Mouse (Mus musculus): ENCODE measurements around the gene Smim26. TPM values are rescaled to one million over a fixed set of nuclear protein-coding genes. Genes with fewer than 3 reads are reported as not detected.

Gene Smim26
- polyA plus RNA-seq, 1 experiment from 2014 or later: 43.3 TPM

DNA sequence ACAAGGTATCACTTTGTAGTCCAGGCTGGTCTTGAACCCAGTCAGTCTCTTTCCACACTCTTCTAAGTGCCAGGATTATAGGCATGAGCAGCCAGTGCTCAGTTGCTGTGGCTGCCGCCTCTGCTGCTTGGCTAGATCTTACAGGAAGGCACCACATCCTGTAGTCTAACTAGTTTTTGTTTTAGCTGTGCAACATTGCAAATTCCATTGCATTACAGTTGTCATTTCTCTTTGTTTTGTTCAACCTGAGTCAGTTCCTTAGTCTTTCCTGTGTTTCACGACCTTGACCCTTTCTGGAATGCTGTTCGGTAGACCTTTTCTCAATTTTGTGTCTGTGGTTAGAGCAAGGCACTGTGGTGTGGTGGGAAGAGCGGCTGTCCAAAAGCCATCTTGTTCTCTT lies 43.4 kb downstream of the Smim26 start:
- no peak for ATAC-seq (ENCODE audit: insufficient number of reproducible peaks, insufficient read depth, low FRiP score, low TSS enrichment, low read depth)
- Histone ChIP-seq H3K27ac (no peak overlapping the region), H3K4me2 (no peak overlapping the region), H3K27me3 (no peaks in the 10 kb centered on the region), H3K9ac (replicated peaks) (no peak overlapping the region), H3K4me1 (replicated peaks) (no peaks in the 10 kb centered on the region), H3K4me3 (replicated peaks) (no peak overlapping the region), H3K9me3 (peaks cover 6% of the 10 kb centered on the region; the same call in 1 of the 2 replicates), H3K36me3 (peaks cover 4% of the 10 kb centered on the region; the same call in 1 of the 2 replicates)
- WGBS: 85% methylated on average over 4 of the region's 4 CpGs

DNA sequence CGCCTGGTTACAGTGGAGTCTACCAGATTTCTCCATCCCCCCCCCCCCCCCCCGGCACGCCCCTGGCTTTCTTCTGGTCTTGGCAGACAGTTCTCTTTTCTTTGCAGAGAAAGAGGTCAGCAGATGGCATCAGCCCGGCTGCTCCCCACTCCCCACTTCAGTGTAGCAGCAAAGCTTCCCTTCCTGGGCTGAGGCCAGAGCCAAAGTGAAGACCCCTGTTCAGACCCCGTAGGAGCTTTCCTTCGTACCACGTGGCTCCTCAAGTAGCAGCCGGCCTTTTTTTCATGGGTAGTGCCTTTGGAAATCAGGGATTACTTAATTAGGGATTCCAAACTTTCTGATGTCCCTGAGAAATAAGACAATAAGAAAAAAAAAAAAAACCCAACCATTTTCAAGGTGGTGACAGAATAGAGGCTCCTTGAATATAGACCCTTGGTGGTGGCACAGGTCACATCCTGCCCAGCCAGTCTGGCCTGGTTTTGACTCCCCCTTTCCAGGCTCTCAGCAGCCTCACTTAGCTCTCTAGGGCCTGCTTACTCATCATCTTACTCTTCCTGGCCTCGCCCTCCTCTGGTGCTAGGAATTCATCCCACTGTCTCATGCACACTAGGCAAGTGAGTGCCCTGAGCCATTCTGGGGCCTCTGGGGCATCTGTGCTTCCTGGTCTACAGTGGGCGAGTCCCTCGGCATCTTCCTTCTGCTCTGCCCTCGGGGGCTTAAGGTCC lies 44.0 kb downstream of the Smim26 start:
- WGBS: 88% methylated on average over 12 of the region's 12 CpGs
- H3K27me3 ChIP-seq: no peaks in the 10 kb centered on the region
- H3K27ac ChIP-seq: no peak overlapping the region
- no peaks in the 10 kb centered on the region for H3K36me3 ChIP-seq
- no peak overlapping the region for H3K4me2 ChIP-seq
- H3K9me3 ChIP-seq: no peaks in the 10 kb centered on the region
- ATAC-seq (ENCODE audit: insufficient number of reproducible peaks, insufficient read depth, low FRiP score, low TSS enrichment, low read depth): no peak
- no peak overlapping the region for H3K4me3 ChIP-seq (replicated peaks)
- H3K9ac ChIP-seq (replicated peaks): no peak overlapping the region
- H3K4me1 ChIP-seq (replicated peaks): no peaks in the 10 kb centered on the region

DNA sequence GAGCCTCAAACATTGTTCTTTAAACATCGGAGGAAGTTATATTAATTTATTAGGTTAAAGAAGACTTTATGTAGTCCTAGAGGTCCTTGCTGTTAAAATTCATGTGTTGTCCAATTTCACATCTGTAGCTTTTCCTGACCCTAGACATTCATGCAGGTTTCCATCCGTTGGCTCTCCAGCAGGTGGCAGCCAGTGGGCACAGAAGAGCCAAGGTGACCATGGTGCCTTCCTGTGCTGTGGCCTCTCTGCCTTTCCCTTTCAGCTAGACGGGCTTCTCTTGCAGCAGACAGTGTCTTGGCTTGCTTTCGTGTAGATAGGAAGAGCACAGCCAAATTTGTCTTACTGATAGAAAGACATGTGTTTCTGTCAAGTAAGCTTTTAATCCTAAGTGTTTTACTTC lies 44.9 kb downstream of the Smim26 start:
- H3K36me3 ChIP-seq: no peaks in the 10 kb centered on the region
- H3K9me3 ChIP-seq: no peaks in the 10 kb centered on the region
- no peak for ATAC-seq (ENCODE audit: insufficient number of reproducible peaks, insufficient read depth, low FRiP score, low TSS enrichment, low read depth)
- H3K4me3 ChIP-seq (replicated peaks): no peak overlapping the region
- H3K27ac ChIP-seq: no peak overlapping the region
- H3K27me3 ChIP-seq: no peaks in the 10 kb centered on the region
- H3K4me1 ChIP-seq (replicated peaks): peaks cover 7% of the 10 kb centered on the region; the same call in 1 of the 2 replicates
- no peak overlapping the region for H3K9ac ChIP-seq (replicated peaks)
- no peak overlapping the region for H3K4me2 ChIP-seq
- WGBS: 70% methylated on average over 4 of the region's 4 CpGs

DNA sequence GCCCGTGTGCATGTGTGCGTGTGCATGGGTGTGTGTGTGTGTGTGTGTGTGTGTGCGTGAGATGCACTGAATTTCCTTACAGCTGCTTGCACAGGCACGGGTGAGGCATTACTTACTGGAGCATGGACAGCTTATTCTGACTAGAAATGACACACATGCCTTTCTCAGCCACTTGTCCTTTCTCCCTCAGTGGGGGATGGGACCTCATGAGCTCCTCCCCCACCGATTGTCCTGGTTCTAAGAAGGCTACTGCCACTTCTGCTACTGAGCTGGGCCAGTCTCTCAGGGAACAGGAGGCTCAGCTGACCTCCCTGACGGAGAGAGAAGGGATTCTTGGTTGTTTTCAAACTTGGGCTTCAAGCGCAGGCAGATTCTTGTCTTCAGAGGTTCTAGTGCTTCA lies 46.2 kb downstream of the Smim26 start:
- ATAC-seq (ENCODE audit: insufficient number of reproducible peaks, insufficient read depth, low FRiP score, low TSS enrichment, low read depth): no peak
- Histone ChIP-seq H3K36me3 (no peaks in the 10 kb centered on the region), H3K4me2 (no peak overlapping the region), H3K4me3 (replicated peaks) (no peak overlapping the region), H3K9ac (replicated peaks) (no peak overlapping the region), H3K27ac (no peak overlapping the region), H3K27me3 (no peaks in the 10 kb centered on the region), H3K9me3 (no peaks in the 10 kb centered on the region), H3K4me1 (replicated peaks) (peaks cover 9% of the 10 kb centered on the region; the same call in 1 of the 2 replicates)
- WGBS: 81% methylated on average over 7 of the region's 7 CpGs

DNA sequence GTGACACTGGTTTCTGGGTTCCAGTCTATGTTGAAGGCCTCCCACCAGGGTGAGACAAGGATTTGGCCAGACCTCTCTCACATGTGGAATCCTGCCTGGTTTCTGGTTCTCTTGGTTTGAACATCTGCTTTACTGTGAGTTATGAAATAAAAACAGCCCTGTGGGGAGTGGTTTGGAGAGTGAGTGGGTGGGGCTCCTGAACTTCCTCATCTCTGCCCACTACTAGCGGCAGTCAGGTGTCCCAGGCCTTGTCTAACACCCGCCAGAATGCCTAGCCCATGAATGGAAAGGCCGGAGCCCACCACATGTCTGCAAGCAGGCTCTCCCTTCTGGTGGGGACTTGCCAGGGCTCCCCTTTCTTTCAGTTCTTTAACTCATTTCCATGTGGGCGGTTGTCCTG lies 48.1 kb downstream of the Smim26 start:
- Histone ChIP-seq H3K27ac (no peak overlapping the region), H3K27me3 (no peaks in the 10 kb centered on the region), H3K4me3 (replicated peaks) (no peak overlapping the region), H3K9me3 (no peaks in the 10 kb centered on the region), H3K9ac (replicated peaks) (no peak overlapping the region), H3K4me1 (replicated peaks) (peaks cover 12% of the 10 kb centered on the region), H3K36me3 (no peaks in the 10 kb centered on the region), H3K4me2 (no peak overlapping the region)
- ATAC-seq (ENCODE audit: insufficient number of reproducible peaks, insufficient read depth, low FRiP score, low TSS enrichment, low read depth): no peak
- 88% methylated on average over 4 of the region's 4 CpGs for WGBS

Small RNAs within 50 kb of the gene (microRNA-seq; reads per million reads assigned to microRNA genes)
- gene Gm24823: not detected

Other genes with a start within 250 kb of the Smim26 start
- gene Kat14, start 225.1 kb upstream of the Smim26 start, polyA plus RNA-seq (2016; fragmentation: Nextera tagmentation; extraction: Ambion mirVana): 54.6 and 54.7 TPM in 2 replicates
- gene Pet117, start 225.1 kb upstream of the Smim26 start, polyA plus RNA-seq (2016; fragmentation: Nextera tagmentation; extraction: Ambion mirVana): 0.60 and 1.5 TPM in 2 replicates
- gene Dzank1, start 66.6 kb upstream of the Smim26 start, polyA plus RNA-seq (2016; fragmentation: Nextera tagmentation; extraction: Ambion mirVana): 1.1 and 1.8 TPM in 2 replicates
- 35.0 and 36.4 TPM in 2 replicates for gene Polr3f, start 66.3 kb upstream of the Smim26 start, polyA plus RNA-seq (2016; fragmentation: Nextera tagmentation; extraction: Ambion mirVana)
- 58.2 and 62.5 TPM in 2 replicates for gene Rbbp9, start 43.2 kb upstream of the Smim26 start, polyA plus RNA-seq (2016; fragmentation: Nextera tagmentation; extraction: Ambion mirVana)
- gene Sec23b, start 37.8 kb upstream of the Smim26 start, polyA plus RNA-seq (2016; fragmentation: Nextera tagmentation; extraction: Ambion mirVana): 97.5 and 105 TPM in 2 replicates
- 35.2 and 39.5 TPM in 2 replicates for gene Dtd1, start 5.8 kb downstream of the Smim26 start, polyA plus RNA-seq (2016; fragmentation: Nextera tagmentation; extraction: Ambion mirVana)
- gene Scp2d1, start 229.6 kb downstream of the Smim26 start, polyA plus RNA-seq (2016; fragmentation: Nextera tagmentation; extraction: Ambion mirVana): not detected in 2 replicates